Mouse (Mus musculus) G1E (cell line): ENCODE data around the gene Ptpra.

Experiments used
- CTCF ChIP-seq: IDR thresholded peaks from 2 replicates; pipeline ENCODE4 v1.5.1; 2012; ENCODE audit warnings: low read depth, low read length, inconsistent platforms, mixed read lengths
- GATA1 ChIP-seq: IDR thresholded peaks from 2 replicates; pipeline ENCODE4 v1.6.1; 2012; ENCODE audit warnings: borderline replicate concordance, low read length, inconsistent platforms, mixed read lengths
- GATA2 ChIP-seq: IDR thresholded peaks from 2 replicates; pipeline ENCODE4 v1.6.1; 2012; ENCODE audit warnings: low read depth, low read length, inconsistent platforms, borderline replicate concordance
- POLR2AphosphoS5 ChIP-seq: IDR thresholded peaks from 2 replicates; pipeline ENCODE4 v1.6.1; 2012; ENCODE audit warnings: low read depth, low read length, inconsistent platforms; ENCODE audit not compliant: insufficient replicate concordance
- TAL1 ChIP-seq: conservative IDR thresholded peaks from 2 replicates; pipeline ENCODE4 v1.6.1; 2012; ENCODE audit warnings: low read depth, low read length, inconsistent platforms, mixed read lengths

GRCm38 (mm10) chr2:130515791-130516190, 65.7 kb downstream of the Ptpra start:
- no peak for TF ChIP-seq CTCF
- no peak for TF ChIP-seq POLR2AphosphoS5
- no peak for TF ChIP-seq TAL1
- no peak for TF ChIP-seq GATA1
- TF ChIP-seq GATA2: no peak
